Mouse (Mus musculus) cortical plate, adult 2 months (tissue): Measurements from ENCODE around the gene 1700010B08Rik. TPM values are rescaled to one million over a fixed set of nuclear protein-coding genes. Genes with fewer than 3 reads are reported as not detected.

Source experiments
- H3K27ac ChIP-seq: fragments of 200-500 bp; 2 replicates; pipeline ENCODE4 v1.5.1; 2012; ENCODE audit warnings: low read length, control low read depth, inconsistent platforms; ENCODE audit not compliant: insufficient read depth
- H3K4me1 ChIP-seq: fragments of 200-500 bp; 2 replicates; pipeline ENCODE4 v1.6.1; 2011; ENCODE audit warnings: low read length; ENCODE audit not compliant: control insufficient read depth, insufficient read depth
- H3K4me3 ChIP-seq: fragments of 200-500 bp; 2 replicates; pipeline ENCODE4 v1.5.1; 2011; ENCODE audit warnings: mild to moderate bottlenecking, low read length, control low read depth; ENCODE audit not compliant: insufficient read depth
- CTCF ChIP-seq: fragments of 200-500 bp; IDR thresholded peaks from 2 replicates; pipeline ENCODE4 v1.5.1; 2011; ENCODE audit warnings: mild to moderate bottlenecking, control low read depth, low read length; ENCODE audit not compliant: insufficient read depth; ENCODE audit errors: extremely low read depth
- POLR2A ChIP-seq: fragments of 200-500 bp; IDR thresholded peaks from 2 replicates; pipeline ENCODE4 v1.6.1; 2011; ENCODE audit warnings: mild to moderate bottlenecking, low read length, control low read depth; ENCODE audit not compliant: insufficient read depth; ENCODE audit errors: extremely low read depth
- polyA plus RNA-seq: library from polyadenylated mRNA; depleted of rRNA; stranded (reverse); fragments of >200 nt; gene quantifications from 2 replicates; pipeline ENCODE4 v1.2.3, GENCODE M21; 2012

The 1700010B08Rik gene
- polyA plus RNA-seq, 1 experiment: not detected

DNA sequence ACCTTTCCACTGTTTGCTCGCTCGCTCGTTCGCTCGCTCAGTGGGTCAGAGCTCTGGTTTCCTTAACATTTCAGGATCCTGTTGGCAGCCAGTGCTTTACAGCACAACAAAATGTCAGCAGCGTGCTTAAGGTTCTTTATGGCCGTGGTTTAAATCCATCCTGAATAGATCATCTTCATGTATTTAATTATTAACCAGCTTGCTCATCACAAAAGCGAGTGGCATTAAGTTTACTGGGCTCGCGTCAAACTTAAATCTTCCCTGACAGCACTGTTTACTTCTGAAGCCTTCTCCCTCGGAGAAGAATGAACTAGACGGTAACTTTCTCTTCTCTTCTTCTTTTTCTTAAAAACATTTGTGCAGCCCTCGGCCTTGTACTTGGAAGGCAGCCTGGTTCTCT, 22.9 kb downstream of the 1700010B08Rik start:
- Histone ChIP-seq H3K4me1 (peaks cover 11% of the 10 kb centered on the region), H3K27ac (no peak overlapping the region)
- TF ChIP-seq CTCF (no peak), POLR2A (no peak)

DNA sequence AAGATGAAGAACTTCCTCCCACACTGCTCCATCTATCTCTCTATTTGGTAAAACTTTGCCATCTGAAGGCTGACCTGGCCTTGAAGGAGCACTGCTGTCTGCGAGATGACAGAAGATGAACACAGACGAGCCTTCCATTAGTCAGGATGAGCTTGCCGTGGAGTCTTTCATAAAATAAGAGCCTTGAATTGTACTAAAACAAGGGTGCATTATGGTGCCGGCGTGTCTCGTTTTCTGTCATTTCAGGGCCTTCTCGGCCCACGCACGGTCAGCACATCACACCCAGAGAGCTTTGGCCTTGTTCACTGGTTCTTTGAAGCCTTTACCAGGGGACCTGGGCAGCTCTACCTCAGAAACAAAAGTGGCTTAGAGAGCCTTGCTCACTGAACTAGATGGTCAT, 23.5 kb downstream of the 1700010B08Rik start:
- Histone ChIP-seq H3K4me3 (no peak overlapping the region), H3K27ac (no peak overlapping the region), H3K4me1 (peaks cover 11% of the 10 kb centered on the region)
- TF ChIP-seq CTCF: no peak

More for the DNA sequence above, 22.9 kb downstream of the 1700010B08Rik start:
- no peak overlapping the region for H3K4me3 ChIP-seq

DNA sequence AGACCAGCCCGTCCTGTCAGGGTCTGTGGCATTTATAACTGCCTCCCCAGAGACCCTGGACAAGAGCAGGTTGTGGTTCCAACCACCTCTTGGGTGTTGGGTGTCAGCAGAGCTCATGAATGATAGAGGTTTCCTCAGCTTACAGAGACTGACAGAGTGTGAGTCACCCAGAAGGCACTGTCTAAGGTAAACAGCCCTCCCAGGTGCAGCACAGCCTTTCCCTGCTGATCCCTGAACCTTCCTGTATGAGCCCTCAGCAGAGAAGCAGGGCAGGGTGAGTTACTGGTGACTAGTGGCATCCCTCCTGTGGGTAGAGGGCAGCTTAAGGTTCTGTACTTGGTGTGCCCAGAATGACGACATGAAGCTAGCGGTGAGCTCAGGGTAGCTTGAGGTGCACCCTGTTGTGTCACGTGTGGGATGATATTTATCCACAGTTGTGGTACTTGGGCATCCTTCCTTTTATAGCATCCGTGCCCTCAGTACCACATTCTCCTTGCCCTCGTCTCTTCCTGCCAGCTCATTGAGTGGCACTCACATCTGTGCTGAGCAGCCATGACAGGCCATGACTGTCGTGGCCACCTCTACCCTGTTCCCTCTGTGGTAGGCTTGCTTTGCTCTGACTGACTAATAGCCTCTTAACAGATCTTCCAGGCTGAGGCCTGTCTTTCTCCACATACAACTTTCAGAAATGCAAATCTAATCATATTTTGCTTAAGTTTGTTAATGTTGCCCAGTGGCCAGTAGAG, 25.0 kb downstream of the 1700010B08Rik start:
- no peak for TF ChIP-seq CTCF
- no peak for TF ChIP-seq POLR2A
- peaks cover 1% of the 10 kb centered on the region; the same call in 1 of the 2 replicates for H3K4me1 ChIP-seq
- no peak overlapping the region for H3K4me3 ChIP-seq
- H3K27ac ChIP-seq: no peak overlapping the region

DNA sequence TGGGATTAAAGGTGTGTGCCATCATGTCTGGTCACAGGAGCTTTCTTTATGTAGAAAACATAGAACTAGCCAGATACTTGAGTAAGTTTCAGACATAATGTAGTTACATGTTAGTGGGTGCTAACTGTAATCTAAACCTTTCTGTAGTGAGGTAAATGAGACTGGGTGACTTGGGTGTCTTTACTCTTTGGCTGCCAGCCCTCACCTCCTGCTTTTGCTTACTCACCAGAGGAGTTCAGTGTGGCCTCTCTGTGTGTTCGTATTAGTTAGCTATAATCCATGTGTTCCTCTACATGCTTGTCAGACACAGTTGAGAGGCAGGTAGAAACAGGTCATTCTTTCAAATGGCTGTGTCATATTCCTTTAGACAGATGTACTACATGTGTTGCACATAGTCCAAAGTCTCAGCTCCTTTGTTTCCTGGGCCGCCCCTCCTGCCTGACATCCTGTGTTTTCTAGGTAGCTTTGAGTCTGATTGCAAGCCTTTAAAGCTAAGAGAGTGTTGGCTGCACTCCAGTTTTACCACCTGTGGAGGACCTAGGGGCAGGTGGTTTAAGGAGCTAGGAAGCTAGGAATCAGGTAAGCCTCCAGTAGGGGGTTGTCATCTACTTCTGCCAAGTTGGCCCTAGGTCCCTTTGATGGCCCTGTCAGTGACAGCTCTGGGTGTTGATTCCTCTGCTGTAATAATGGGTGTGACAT, 29.9 kb downstream of the 1700010B08Rik start:
- Histone ChIP-seq H3K4me3 (no peak overlapping the region), H3K27ac (no peak overlapping the region; the same call in 1 of the 2 replicates), H3K4me1 (no peaks in the 10 kb centered on the region)
- no peak for TF ChIP-seq CTCF
- no peak for TF ChIP-seq POLR2A

DNA sequence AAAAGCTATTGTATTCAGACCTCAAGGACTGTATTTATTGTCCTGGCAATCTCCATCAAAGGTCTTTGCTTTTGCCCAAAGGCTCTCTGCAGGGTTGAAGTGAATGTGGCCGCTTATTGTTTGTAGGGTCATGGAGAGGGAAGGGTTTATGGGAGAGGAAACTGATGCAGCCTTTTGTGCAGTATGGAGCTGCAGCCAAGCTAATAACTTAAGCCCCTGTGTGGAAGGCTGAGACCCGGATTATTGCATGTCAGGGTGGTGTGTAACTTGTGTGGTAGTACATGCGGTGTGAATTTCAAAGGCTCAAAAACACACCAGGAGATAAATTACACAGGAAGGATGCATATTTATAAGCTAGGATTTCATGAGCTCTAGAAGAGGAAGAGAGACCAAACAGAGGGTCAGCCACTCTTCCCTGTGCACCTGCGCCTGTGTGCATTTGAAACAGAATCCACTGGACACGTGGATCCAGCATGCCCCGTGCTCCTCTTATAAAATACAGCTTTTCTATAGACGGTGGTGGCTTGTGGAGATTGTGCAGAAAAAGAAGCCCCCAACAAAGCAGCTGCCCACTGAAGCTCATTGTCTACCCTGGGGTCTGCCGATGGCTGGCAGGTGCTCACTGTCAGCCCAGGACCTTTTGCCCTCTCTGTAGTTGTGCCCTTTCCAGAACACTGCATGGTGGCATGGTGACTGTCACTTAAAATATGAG, 36.4 kb downstream of the 1700010B08Rik start:
- H3K27ac ChIP-seq: no peak overlapping the region
- H3K4me3 ChIP-seq: no peak overlapping the region
- no peak for TF ChIP-seq CTCF
- TF ChIP-seq POLR2A: no peak

DNA sequence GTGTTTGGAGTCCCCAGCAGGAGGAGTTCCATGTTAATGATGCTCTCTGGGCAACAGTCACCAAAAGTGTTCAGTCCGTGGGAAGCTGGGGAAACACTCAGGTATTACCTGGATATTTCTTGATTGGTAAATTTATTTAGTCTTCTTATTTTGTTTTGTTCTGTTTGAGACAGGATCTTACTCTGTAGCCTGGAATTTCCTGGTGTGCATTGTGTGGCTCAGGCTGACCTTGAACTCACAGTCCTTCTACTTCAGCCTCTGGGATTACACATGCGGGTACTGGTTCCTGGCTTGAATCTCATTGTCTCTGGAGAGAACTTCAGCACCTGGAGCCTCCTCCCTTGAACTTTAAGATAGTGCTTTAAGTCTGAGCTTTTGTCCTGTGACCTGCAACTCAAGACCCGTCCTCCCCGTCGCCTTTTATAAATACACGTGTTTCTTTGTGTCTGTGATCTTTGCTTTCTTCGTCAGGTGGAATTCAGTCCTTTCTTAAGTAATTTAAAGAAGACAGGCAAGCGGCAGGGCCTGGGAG, 38.5 kb downstream of the 1700010B08Rik start:
- no peak for TF ChIP-seq POLR2A
- H3K4me3 ChIP-seq: no peak overlapping the region
- H3K27ac ChIP-seq: no peak overlapping the region
- H3K4me1 ChIP-seq: peaks cover 3% of the 10 kb centered on the region; the same call in 1 of the 2 replicates

More for the DNA sequence above, 36.4 kb downstream of the 1700010B08Rik start:
- H3K4me1 ChIP-seq: no peaks in the 10 kb centered on the region

DNA sequence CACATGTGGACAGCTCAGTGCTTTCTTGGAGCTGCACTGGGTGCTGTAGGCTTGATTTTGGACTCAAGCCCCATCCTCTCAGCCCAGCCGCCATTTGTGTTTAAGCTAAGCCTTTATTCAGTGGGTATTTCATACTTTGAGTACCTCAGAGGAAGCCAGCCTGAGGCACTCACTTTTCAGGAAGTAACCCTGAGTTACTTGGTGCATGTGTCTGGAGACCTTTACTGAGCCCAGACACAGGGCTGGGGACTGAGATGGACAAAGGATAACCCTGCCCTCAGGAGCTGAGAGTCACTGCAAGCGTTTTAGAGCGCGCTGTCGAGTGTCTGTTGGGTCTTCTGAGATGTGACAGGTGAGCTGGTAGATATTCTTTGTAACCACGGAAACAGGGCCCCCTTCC, 41.4 kb downstream of the 1700010B08Rik start:
- TF ChIP-seq CTCF: no peak
- TF ChIP-seq POLR2A: no peak
- Histone ChIP-seq H3K4me3 (no peak overlapping the region), H3K27ac (no peak overlapping the region), H3K4me1 (peaks cover 5% of the 10 kb centered on the region; the same call in 1 of the 2 replicates)

DNA sequence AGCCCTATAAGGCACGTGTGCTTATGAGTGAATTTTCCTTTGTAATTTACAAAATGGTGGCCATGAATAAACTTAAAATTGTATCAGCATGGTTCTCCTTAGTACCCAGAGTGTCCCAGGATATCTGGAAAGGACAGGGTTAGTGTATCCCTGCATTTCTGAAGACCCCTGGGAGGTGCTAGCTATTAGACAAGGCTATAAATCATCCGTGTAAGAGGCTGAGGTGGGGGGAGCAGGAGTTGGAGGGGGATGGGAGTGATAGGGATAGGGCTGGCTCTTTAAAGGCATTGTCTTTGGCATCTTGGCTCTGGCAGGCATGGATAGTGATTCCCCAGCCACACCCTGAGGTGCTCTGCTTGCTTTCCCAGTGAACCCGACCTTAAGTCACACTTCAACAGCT, 45.4 kb downstream of the 1700010B08Rik start:
- TF ChIP-seq POLR2A: no peak
- TF ChIP-seq CTCF: no peak
- Histone ChIP-seq H3K4me3 (no peak overlapping the region), H3K4me1 (peaks cover 5% of the 10 kb centered on the region; the same call in 1 of the 2 replicates), H3K27ac (no peak overlapping the region)

DNA sequence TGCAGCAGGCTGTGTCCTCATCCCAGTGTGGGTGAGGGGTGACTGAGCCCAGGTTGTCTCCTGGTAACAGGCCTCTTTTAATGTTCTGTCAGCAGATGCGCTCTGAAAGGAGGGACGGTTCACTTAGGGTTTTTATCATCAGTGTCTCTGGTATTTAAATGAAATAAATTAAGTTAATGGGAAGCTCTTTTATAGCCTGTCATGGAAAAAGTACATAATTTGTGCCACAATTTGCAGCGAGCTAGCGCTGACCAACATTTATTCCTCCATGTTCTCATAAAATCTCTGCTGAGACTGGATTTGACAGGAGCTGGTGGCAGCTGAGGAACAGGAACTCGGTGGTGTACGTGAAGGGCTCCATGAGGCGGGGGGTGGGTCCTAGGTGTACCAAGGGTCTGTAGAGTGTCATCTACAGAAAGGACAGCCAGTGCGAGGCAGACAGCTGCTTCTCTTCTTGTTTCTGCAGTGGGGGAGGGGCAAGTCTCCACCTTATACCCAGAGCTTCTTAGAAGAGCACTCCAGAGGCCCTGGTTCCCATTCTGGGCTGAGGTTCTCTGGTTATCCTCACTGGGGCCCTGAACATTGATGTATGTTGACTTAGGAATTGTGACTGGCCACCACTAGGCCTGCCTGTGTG, 48.9 kb downstream of the 1700010B08Rik start:
- TF ChIP-seq POLR2A: no peak
- no peak for TF ChIP-seq CTCF
- Histone ChIP-seq H3K4me3 (no peak overlapping the region), H3K4me1 (peaks cover 2% of the 10 kb centered on the region; the same call in 1 of the 2 replicates), H3K27ac (no peak overlapping the region)
